Mouse (Mus musculus) kidney, adult 18-20 months (tissue): ENCODE measurements at regions not wholly inside any gene's neighbourhood (a gene's known extent, or its start where the extent isn't known, plus 50 kb on each side); places are given as distances from the start of the nearest gene placed in this dataset.

ENCODE experiments used
- DNase-seq: peaks from one replicate; pipeline ENCODE4 v3.0.0; 2021

GRCm38 (mm10) chr4:125200762-125201161 is 73.1 kb upstream of the Zc3h12a start:
- DNase-seq = no peak

- DNase-seq = no peak
Measured at GRCm38 (mm10) chr4:125199281-125199680, 71.6 kb upstream of the Zc3h12a start.

GRCm38 (mm10) chr4:125195901-125196435 is 68.3 kb upstream of the Zc3h12a start:
- DNase-seq = no peak

GRCm38 (mm10) chr4:125194722-125195380 is 67.2 kb upstream of the Zc3h12a start:
- peak; percentile 10 for DNase-seq

- DNase-seq = no peak
Measured at GRCm38 (mm10) chr4:125194298-125194697, 66.7 kb upstream of the Zc3h12a start.

GRCm38 (mm10) chr4:125191680-125192079 is 64.0 kb upstream of the Zc3h12a start:
- no peak for DNase-seq

- DNase-seq = no peak
Measured at GRCm38 (mm10) chr4:125191010-125191409, 63.4 kb upstream of the Zc3h12a start.

- no peak for DNase-seq
Measured at GRCm38 (mm10) chr4:125189971-125190370, 62.3 kb upstream of the Zc3h12a start.

- DNase-seq = no peak
Measured at GRCm38 (mm10) chr4:125186246-125186645, 58.6 kb upstream of the Zc3h12a start.

- DNase-seq = no peak
Measured at GRCm38 (mm10) chr4:125185076-125185475, 57.4 kb upstream of the Zc3h12a start.

GRCm38 (mm10) chr4:125180947-125181346 is 53.3 kb upstream of the Zc3h12a start:
- no peak for DNase-seq

GRCm38 (mm10) chr4:125178552-125178951 is 50.9 kb upstream of the Zc3h12a start:
- DNase-seq = no peak

GRCm38 (mm10) chr4:125177666-125178065 is 50.0 kb upstream of the Zc3h12a start:
- no peak for DNase-seq
